Mouse (Mus musculus): ENCODE results near the gene Rnf31.

- TF ChIP-seq TAL1 (conservative IDR thresholded peaks at IDR 0.05; ENCODE audit: low read depth, low read length): no peak
- no peak for TF ChIP-seq CTCF (IDR thresholded peaks at IDR 0.05; ENCODE audit: low read depth, low read length)
- no peak for TF ChIP-seq GATA1 (IDR thresholded peaks at IDR 0.05; ENCODE audit: borderline replicate concordance, low read length)
- no peak for TF ChIP-seq GATA2 (IDR thresholded peaks at IDR 0.05; ENCODE audit: borderline replicate concordance, low read depth, low read length)
These were observed 1.6 kb upstream of the Rnf31 start for GRCm38 (mm10) chr14:55589771-55590448.

Data from G1E (cell line).